Mouse (Mus musculus) MEL (cell line): ENCODE measurements at regions not wholly inside any gene's neighbourhood (a gene's known extent, or its start where the extent isn't known, plus 50 kb on each side); places are given as distances from the start of the nearest gene placed in this dataset.

ENCODE experiments used
- DNase-seq: peaks from one replicate; pipeline ENCODE4 v3.0.0; 2011; ENCODE audit warnings: low read depth, low spot score
- H3K27ac ChIP-seq: 2 replicates; pipeline ENCODE4 v1.5.1; 2012; ENCODE audit warnings: low read depth, mild to moderate bottlenecking, control low read depth, low read length, moderate library complexity; ENCODE audit not compliant: control insufficient read depth
- H3K27me3 ChIP-seq, 2 experiments: fragments of 150-350 bp in 1 of 2; sonication (generic) in 1 of 2; 2 replicates each; pipeline ENCODE4 v1.6.1; 2012; ENCODE audit warnings: low read length in 2 of 2, mild to moderate bottlenecking in 2 of 2, improper control_type of control experiment in 1 of 2, moderate library complexity in 1 of 2; ENCODE audit not compliant: insufficient read depth in 2 of 2, control insufficient read depth in 1 of 2
- H3K36me3 ChIP-seq, 2 experiments: 2 replicates each; pipeline ENCODE4 v1.6.1; 2012 to 2014; ENCODE audit warnings: low read length in 2 of 2, improper control_type of control experiment in 1 of 2, inconsistent platforms in 1 of 2, mild to moderate bottlenecking in 1 of 2; ENCODE audit not compliant: insufficient read depth in 2 of 2, control insufficient read depth in 1 of 2
- H3K4me1 ChIP-seq, 2 experiments: fragments of 150-350 bp in 1 of 2; sonication (generic) in 1 of 2; 2 replicates each; pipeline ENCODE4 v1.6.1; 2012; ENCODE audit warnings: low read length in 2 of 2, improper control_type of control experiment in 1 of 2, mild to moderate bottlenecking in 1 of 2; ENCODE audit not compliant: insufficient read depth in 2 of 2, control insufficient read depth in 1 of 2
- H3K4me3 ChIP-seq, 2 experiments: fragments of 150-350 bp in 1 of 2; sonication (generic) in 1 of 2; 2 replicates each; pipeline ENCODE4 v1.5.1; 2012; ENCODE audit warnings: low read depth in 2 of 2, low read length in 2 of 2, mild to moderate bottlenecking in 2 of 2, moderate library complexity in 2 of 2, control low read depth in 1 of 2, improper control_type of control experiment in 1 of 2; ENCODE audit not compliant: control insufficient read depth in 1 of 2, insufficient read depth in 1 of 2
- H3K79me2 ChIP-seq: 2 replicates; pipeline ENCODE4 v1.6.1; 2012; ENCODE audit warnings: mild to moderate bottlenecking, low read length, moderate library complexity; ENCODE audit not compliant: control insufficient read depth, poor library complexity, insufficient read depth
- H3K9ac ChIP-seq: 2 replicates; pipeline ENCODE4 v1.6.1; 2012; ENCODE audit warnings: low read depth, mild to moderate bottlenecking, control low read depth, low read length, moderate library complexity; ENCODE audit not compliant: control insufficient read depth, poor library complexity, severe bottlenecking
- H3K9me3 ChIP-seq: fragments of 150-350 bp; sonication (generic); replicated peaks from 2 replicates; pipeline ENCODE4 v1.6.1; 2012; ENCODE audit warnings: mild to moderate bottlenecking, low read length, improper control_type of control experiment, moderate library complexity; ENCODE audit not compliant: insufficient read depth
- BHLHE40 ChIP-seq: IDR thresholded peaks from 2 replicates; pipeline ENCODE4 v1.6.1; 2012; ENCODE audit warnings: low read depth, mild to moderate bottlenecking, inconsistent platforms, low read length, improper control_type of control experiment, borderline replicate concordance
- CHD2 ChIP-seq: IDR thresholded peaks from 2 replicates; pipeline ENCODE4 v1.6.1; 2011; ENCODE audit warnings: low read length, improper control_type of control experiment
- E2F4 ChIP-seq: IDR thresholded peaks from 2 replicates; pipeline ENCODE4 v1.6.1; 2011; ENCODE audit warnings: low read depth, low read length, improper control_type of control experiment, borderline replicate concordance
- ELF1 ChIP-seq: IDR thresholded peaks from 2 replicates; pipeline ENCODE4 v1.6.1; 2014; ENCODE audit warnings: low read depth, mild to moderate bottlenecking, inconsistent platforms, low read length, improper control_type of control experiment, moderate library complexity
- ETS1 ChIP-seq: IDR thresholded peaks from 2 replicates; pipeline ENCODE4 v1.6.1; 2012; ENCODE audit warnings: low read depth, mild to moderate bottlenecking, inconsistent platforms, low read length, improper control_type of control experiment, moderate library complexity
- GABPA ChIP-seq: IDR thresholded peaks from 2 replicates; pipeline ENCODE4 v1.6.1; 2012; ENCODE audit warnings: low read depth, mild to moderate bottlenecking, inconsistent platforms, low read length, improper control_type of control experiment, moderate library complexity
- KAT2A ChIP-seq: conservative IDR thresholded peaks from 2 replicates; pipeline ENCODE4 v1.6.1; 2012; ENCODE audit warnings: low read depth, low read length, improper control_type of control experiment, inconsistent platforms
- MAFK ChIP-seq: IDR thresholded peaks from 2 replicates; pipeline ENCODE4 v1.6.1; 2011; ENCODE audit warnings: low read depth, mild to moderate bottlenecking, low read length, improper control_type of control experiment, borderline replicate concordance
- MAZ ChIP-seq: IDR thresholded peaks from 2 replicates; pipeline ENCODE4 v1.6.1; 2012; ENCODE audit warnings: low read depth, mild to moderate bottlenecking, inconsistent platforms, low read length, improper control_type of control experiment
- MEF2A ChIP-seq: IDR thresholded peaks from 2 replicates; pipeline ENCODE4 v1.6.1; 2014; ENCODE audit warnings: low read depth, mild to moderate bottlenecking, inconsistent platforms, low read length, improper control_type of control experiment; ENCODE audit not compliant: poor library complexity, insufficient replicate concordance, severe bottlenecking; ENCODE audit errors: extremely low read depth
- MYC ChIP-seq: IDR thresholded peaks from 2 replicates; pipeline ENCODE4 v1.6.1; 2011; ENCODE audit warnings: low read depth, mild to moderate bottlenecking, low read length, improper control_type of control experiment, moderate library complexity
- NELFE ChIP-seq: IDR thresholded peaks from 2 replicates; pipeline ENCODE4 v1.6.1; 2011; ENCODE audit warnings: low read depth, low read length, improper control_type of control experiment
- NRF1 ChIP-seq: IDR thresholded peaks from 2 replicates; pipeline ENCODE4 v1.6.1; 2014; ENCODE audit warnings: low read depth, mild to moderate bottlenecking, inconsistent platforms, low read length, improper control_type of control experiment, moderate library complexity; ENCODE audit not compliant: poor library complexity, insufficient read depth, severe bottlenecking
- POLR2AphosphoS2 ChIP-seq: IDR thresholded peaks from 2 replicates; pipeline ENCODE4 v1.6.1; 2011; ENCODE audit warnings: low read length, improper control_type of control experiment
- RAD21 ChIP-seq: IDR thresholded peaks from 2 replicates; pipeline ENCODE4 v1.6.1; 2011; ENCODE audit warnings: mild to moderate bottlenecking, low read depth, low read length, improper control_type of control experiment
- SMC3 ChIP-seq: IDR thresholded peaks from 2 replicates; pipeline ENCODE4 v1.6.1; 2011; ENCODE audit warnings: low read depth, low read length, improper control_type of control experiment
- TCF12 ChIP-seq: IDR thresholded peaks from 2 replicates; pipeline ENCODE4 v1.6.1; 2014; ENCODE audit warnings: low read depth, mild to moderate bottlenecking, inconsistent platforms, low read length, improper control_type of control experiment, moderate library complexity
- USF1 ChIP-seq: IDR thresholded peaks from 2 replicates; pipeline ENCODE4 v1.6.1; 2014; ENCODE audit warnings: low read depth, mild to moderate bottlenecking, inconsistent platforms, low read length, improper control_type of control experiment, moderate library complexity
- ZKSCAN1 ChIP-seq: IDR thresholded peaks from 2 replicates; pipeline ENCODE4 v1.6.1; 2012; ENCODE audit warnings: low read depth, mild to moderate bottlenecking, inconsistent platforms, low read length, improper control_type of control experiment, moderate library complexity
- ZMIZ1 ChIP-seq: IDR thresholded peaks from 2 replicates; pipeline ENCODE4 v1.6.1; 2012; ENCODE audit warnings: low read depth, mild to moderate bottlenecking, inconsistent platforms, low read length, improper control_type of control experiment, moderate library complexity
- ZNF384 ChIP-seq: IDR thresholded peaks from 2 replicates; pipeline ENCODE4 v1.6.1; 2012; ENCODE audit warnings: low read depth, mild to moderate bottlenecking, inconsistent platforms, low read length, improper control_type of control experiment

DNA sequence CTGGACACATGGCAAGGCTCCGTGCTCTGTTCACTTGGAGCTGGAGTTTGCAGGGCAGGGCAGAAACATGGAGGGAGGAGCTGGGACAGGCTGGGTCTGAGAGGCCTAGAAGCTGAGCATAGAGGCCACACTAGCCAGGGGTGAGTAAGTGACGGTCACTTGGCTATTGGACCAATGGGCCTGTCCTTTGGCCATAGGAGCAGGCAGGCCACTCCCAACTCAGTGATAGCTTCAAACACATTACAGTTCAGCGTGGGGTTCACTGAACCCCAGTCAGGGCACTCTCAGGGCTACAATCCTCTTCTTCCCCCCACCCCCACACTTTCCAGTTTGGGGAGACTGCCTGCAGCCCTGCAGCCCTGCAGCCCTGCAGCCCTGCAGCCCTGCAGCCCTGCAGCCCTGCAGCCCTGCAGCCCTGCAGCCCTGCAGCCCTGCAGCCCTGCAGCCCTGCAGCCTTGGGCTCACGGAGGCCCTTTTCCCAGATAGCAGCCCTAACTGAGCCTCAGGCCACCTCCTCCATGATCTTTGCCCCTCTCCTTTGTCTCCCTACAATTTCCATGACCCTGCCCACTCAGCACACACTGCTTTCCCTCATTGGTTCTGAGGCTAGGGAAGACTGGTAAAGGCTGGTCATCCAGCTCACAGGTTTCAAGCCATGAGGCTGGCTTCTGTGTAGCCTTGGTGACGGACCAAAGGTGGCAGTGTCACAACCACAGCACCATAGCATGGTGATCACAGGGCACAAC lies 285.3 kb downstream of the Cdh26 start:
- Histone ChIP-seq H3K27ac (no peak overlapping the region), H3K9me3 (no peaks in the 10 kb centered on the region), H3K79me2 (no peaks in the 10 kb centered on the region), H3K27me3 (no peaks in the 10 kb centered on the region), H3K9ac (no peak overlapping the region), H3K4me1 (no peaks in the 10 kb centered on the region), H3K4me3 (no peak overlapping the region), H3K36me3 (no peaks in the 10 kb centered on the region)
- TF ChIP-seq TCF12 (no peak), MAZ (no peak), ZMIZ1 (no peak), MAFK (no peak), ZNF384 (no peak), RAD21 (no peak), E2F4 (no peak)
- DNase-seq, result no peak

DNA sequence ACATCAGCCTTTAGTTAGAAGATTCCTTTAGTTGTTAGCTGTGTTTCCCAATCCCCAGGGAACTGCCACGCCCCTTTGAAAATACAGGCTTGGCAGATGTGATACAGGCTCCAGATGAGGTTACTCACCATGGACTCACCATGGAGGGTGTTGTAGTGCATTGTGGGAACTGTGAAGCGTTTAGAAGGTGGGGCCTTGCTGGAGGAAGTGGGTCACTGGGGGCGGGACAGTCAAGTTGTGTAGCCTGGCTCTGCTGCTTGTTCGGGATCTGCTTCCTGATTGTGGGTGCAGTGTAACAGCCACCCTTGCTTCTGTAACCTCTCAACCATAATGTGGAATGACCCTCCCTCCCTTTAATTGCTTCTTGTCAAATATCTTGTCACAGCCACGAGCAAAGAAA lies 287.7 kb downstream of the Cdh26 start:
- H3K79me2 ChIP-seq, result no peaks in the 10 kb centered on the region
- no peaks in the 10 kb centered on the region for H3K9me3 ChIP-seq
- DNase-seq, result no peak
- no peak overlapping the region for H3K4me3 ChIP-seq
- TF ChIP-seq CHD2, result no peak
- no peak for TF ChIP-seq NELFE
- TF ChIP-seq ELF1, result no peak
- no peak for TF ChIP-seq ZKSCAN1
- TF ChIP-seq BHLHE40, result no peak
- no peak for TF ChIP-seq POLR2AphosphoS2
- TF ChIP-seq SMC3, result no peak
- TF ChIP-seq ETS1, result no peak
- TF ChIP-seq MAFK, result no peak
- no peak for TF ChIP-seq MAZ
- no peak for TF ChIP-seq NRF1
- no peak for TF ChIP-seq MEF2A
- TF ChIP-seq GABPA, result no peak
- no peak for TF ChIP-seq ZMIZ1
- TF ChIP-seq USF1, result no peak
- TF ChIP-seq MYC, result no peak
- TF ChIP-seq KAT2A, result no peak
- H3K27me3 ChIP-seq, result no peaks in the 10 kb centered on the region
- H3K36me3 ChIP-seq, result no peaks in the 10 kb centered on the region
- H3K4me1 ChIP-seq, result no peaks in the 10 kb centered on the region
- no peak overlapping the region for H3K27ac ChIP-seq
- no peak overlapping the region for H3K9ac ChIP-seq
